Mouse (Mus musculus) G1E (cell line): ENCODE results near the gene Xlr3c.

Experiments
- CTCF ChIP-seq: IDR thresholded peaks from 2 replicates; pipeline ENCODE4 v1.5.1; 2012; ENCODE audit warnings: low read depth, low read length, inconsistent platforms, mixed read lengths
- POLR2AphosphoS5 ChIP-seq: IDR thresholded peaks from 2 replicates; pipeline ENCODE4 v1.6.1; 2012; ENCODE audit warnings: low read depth, low read length, inconsistent platforms; ENCODE audit not compliant: insufficient replicate concordance
- TAL1 ChIP-seq: conservative IDR thresholded peaks from 2 replicates; pipeline ENCODE4 v1.6.1; 2012; ENCODE audit warnings: low read depth, low read length, inconsistent platforms, mixed read lengths

GRCm38 (mm10) chrX:73228606-73229214, 36.5 kb downstream of the Xlr3c start:
- TF ChIP-seq CTCF (no peak), TAL1 (no peak), POLR2AphosphoS5 (no peak)
